Mouse (Mus musculus): Measurements from ENCODE around the gene Insyn1. TPM values are rescaled to one million over a fixed set of nuclear protein-coding genes. Genes with fewer than 3 reads are reported as not detected.
A peak's percentile ranks its signal among the peaks of the same experiment; 100 is the strongest.

The Insyn1 gene
- polyA plus RNA-seq, 1 experiment = 130 TPM

DNA sequence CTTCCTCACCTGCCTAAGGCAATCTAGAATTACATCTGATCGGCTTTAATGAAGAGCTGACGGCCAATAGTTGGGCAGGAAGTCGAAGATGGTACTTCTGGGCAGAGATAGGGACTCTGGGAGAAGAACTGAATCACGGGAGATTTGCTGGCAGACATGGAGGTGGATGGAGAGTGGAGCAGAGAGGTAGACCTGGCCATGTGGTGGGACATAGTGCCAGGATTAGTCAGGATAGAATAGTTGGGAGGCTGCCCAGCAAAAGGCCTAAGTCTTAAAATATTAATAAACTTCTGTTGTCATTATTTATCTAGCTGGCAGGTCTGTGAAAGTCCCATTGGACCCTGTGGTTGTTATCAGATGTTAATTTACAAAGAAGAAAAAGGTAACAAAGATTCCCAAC lies 36.7 kb downstream of the Insyn1 start:
- Histone ChIP-seq H3K4me1 (ENCODE audit: control insufficient read depth, insufficient read depth, low read length) (no peaks in the 10 kb centered on the region), H3K4me3 (ENCODE audit: insufficient read depth, low read length) (no peak overlapping the region), H3K27ac (ENCODE audit: insufficient read depth, low read length) (no peak overlapping the region)
- TF ChIP-seq CTCF (IDR thresholded peaks at IDR 0.05; ENCODE audit: extremely low read depth, insufficient read depth, low read length) (no peak), POLR2A (IDR thresholded peaks at IDR 0.05; ENCODE audit: extremely low read depth, insufficient read depth, low read length) (no peak)

DNA sequence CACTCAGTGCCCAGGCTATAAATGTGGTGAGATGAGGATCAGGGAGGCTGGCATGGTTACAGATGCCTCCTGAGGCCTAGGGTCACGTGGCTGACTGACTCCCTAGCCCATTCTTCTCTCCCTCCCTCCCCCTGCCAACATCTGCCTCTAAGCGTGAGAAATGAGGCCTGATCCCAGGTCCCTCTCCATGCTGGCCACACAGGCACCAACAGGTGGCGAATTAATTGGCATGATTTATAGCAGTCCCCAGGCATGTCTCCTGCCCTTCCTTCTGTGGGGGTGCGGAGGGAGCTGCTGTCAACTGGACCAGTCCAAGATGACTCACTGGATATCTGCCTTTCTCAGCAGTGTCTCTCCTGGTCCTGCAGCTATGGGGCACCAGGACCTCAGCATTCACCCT lies 39.4 kb downstream of the Insyn1 start:
- H3K27ac ChIP-seq (ENCODE audit: insufficient read depth, low read length) = no peak overlapping the region
- H3K4me1 ChIP-seq (ENCODE audit: control insufficient read depth, insufficient read depth, low read length) = no peaks in the 10 kb centered on the region
- no peak overlapping the region for H3K4me3 ChIP-seq (ENCODE audit: insufficient read depth, low read length)
- TF ChIP-seq POLR2A (IDR thresholded peaks at IDR 0.05; ENCODE audit: extremely low read depth, insufficient read depth, low read length) = no peak
- TF ChIP-seq CTCF (IDR thresholded peaks at IDR 0.05; ENCODE audit: extremely low read depth, insufficient read depth, low read length) = no peak

DNA sequence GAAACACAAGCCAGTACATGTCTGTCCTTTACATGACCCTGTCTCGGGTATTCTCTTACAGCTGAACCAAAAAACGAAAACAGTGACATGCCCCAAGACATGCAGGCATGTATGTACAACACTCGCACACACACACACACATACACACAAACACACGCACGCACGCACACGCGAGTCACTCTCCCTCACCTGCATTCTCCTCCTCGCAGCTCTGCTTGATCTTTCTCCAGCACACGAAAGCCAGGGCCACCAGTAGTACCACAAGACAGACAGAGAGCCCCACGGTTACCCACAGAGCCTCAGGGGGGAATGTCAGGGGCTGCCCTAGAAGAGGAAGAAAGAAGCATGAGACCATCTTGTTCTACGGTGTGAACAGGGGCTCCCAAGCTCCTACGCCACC lies 42.0 kb downstream of the Insyn1 start:
- no peaks in the 10 kb centered on the region for H3K4me1 ChIP-seq (ENCODE audit: control insufficient read depth, insufficient read depth, low read length)
- H3K27ac ChIP-seq (ENCODE audit: insufficient read depth, low read length) = no peak overlapping the region
- H3K4me3 ChIP-seq (ENCODE audit: insufficient read depth, low read length) = no peak overlapping the region
- TF ChIP-seq POLR2A (IDR thresholded peaks at IDR 0.05; ENCODE audit: extremely low read depth, insufficient read depth, low read length) (no peak), CTCF (IDR thresholded peaks at IDR 0.05; ENCODE audit: extremely low read depth, insufficient read depth, low read length) (no peak)

DNA sequence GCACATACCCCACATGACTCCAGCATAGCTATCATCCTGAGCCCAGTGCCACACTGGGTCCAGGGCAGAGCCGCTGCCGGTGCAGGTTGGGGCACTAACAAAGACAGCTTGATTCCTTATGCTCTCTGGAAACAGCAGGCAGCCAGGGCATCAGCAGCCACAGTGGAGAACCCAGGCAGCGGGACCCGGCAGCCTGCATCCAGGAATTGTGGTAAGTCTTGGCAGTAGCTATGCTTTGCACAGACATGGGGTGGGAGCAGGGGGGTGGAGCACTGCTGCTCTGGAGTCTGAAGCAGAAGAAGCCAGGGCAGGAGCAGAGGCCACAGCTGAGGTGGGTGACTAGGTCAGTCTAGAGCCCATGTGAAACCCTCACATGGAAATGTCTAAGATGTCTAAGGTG lies 43.8 kb downstream of the Insyn1 start:
- Histone ChIP-seq H3K27ac (ENCODE audit: insufficient read depth, low read length) (no peak overlapping the region), H3K4me1 (ENCODE audit: control insufficient read depth, insufficient read depth, low read length) (no peaks in the 10 kb centered on the region), H3K4me3 (ENCODE audit: insufficient read depth, low read length) (no peak overlapping the region)
- TF ChIP-seq CTCF (IDR thresholded peaks at IDR 0.05; ENCODE audit: extremely low read depth, insufficient read depth, low read length) (no peak), POLR2A (IDR thresholded peaks at IDR 0.05; ENCODE audit: extremely low read depth, insufficient read depth, low read length) (no peak)

DNA sequence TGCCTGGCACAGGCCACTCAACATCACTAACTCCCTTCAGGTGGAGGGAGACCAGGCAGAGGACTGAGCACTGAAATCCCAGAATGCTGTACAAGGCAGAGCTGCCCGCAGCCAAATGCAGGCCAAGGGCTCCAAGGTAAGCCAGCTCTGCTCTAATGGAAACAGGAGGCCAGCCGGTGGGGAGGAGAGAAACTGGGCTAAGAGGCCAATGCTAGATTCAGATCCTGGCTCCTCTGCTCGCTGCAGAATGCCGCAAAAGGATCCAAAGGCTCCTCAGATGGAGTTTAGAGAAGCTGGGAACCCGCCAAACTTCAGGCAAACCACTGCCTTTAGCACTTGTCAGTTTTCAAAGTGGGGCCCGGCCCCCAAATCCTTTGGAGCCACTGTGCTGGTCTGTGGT lies 44.9 kb downstream of the Insyn1 start:
- Histone ChIP-seq H3K4me1 (ENCODE audit: control insufficient read depth, insufficient read depth, low read length) (no peaks in the 10 kb centered on the region), H3K27ac (ENCODE audit: insufficient read depth, low read length) (no peak overlapping the region), H3K4me3 (ENCODE audit: insufficient read depth, low read length) (no peak overlapping the region)
- TF ChIP-seq CTCF (IDR thresholded peaks at IDR 0.05; ENCODE audit: extremely low read depth, insufficient read depth, low read length) (no peak), POLR2A (IDR thresholded peaks at IDR 0.05; ENCODE audit: extremely low read depth, insufficient read depth, low read length) (no peak)

DNA sequence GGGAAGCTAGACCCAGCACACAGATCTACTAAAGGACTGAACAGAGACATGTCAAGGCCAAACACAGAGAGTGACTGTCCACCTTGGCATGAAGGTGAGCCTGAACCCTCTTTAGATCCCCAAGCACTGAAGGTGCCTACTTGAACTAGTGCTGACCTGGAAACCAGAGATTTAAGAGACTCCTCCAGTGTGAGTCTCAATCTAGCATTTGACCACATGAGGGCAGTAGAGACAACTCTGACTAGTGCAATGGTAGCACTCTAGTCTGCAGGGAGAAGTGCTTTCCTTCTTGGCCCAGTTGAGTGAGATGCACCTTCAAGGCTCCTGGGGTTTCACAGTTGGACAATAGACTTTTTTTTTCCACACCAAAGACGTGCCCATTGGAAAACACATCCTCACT lies 46.4 kb downstream of the Insyn1 start:
- Histone ChIP-seq H3K27ac (ENCODE audit: insufficient read depth, low read length) (no peak overlapping the region), H3K4me1 (ENCODE audit: control insufficient read depth, insufficient read depth, low read length) (no peaks in the 10 kb centered on the region), H3K4me3 (ENCODE audit: insufficient read depth, low read length) (no peak overlapping the region)
- TF ChIP-seq CTCF (IDR thresholded peaks at IDR 0.05; ENCODE audit: extremely low read depth, insufficient read depth, low read length) (peak; percentile 65), POLR2A (IDR thresholded peaks at IDR 0.05; ENCODE audit: extremely low read depth, insufficient read depth, low read length) (no peak)

DNA sequence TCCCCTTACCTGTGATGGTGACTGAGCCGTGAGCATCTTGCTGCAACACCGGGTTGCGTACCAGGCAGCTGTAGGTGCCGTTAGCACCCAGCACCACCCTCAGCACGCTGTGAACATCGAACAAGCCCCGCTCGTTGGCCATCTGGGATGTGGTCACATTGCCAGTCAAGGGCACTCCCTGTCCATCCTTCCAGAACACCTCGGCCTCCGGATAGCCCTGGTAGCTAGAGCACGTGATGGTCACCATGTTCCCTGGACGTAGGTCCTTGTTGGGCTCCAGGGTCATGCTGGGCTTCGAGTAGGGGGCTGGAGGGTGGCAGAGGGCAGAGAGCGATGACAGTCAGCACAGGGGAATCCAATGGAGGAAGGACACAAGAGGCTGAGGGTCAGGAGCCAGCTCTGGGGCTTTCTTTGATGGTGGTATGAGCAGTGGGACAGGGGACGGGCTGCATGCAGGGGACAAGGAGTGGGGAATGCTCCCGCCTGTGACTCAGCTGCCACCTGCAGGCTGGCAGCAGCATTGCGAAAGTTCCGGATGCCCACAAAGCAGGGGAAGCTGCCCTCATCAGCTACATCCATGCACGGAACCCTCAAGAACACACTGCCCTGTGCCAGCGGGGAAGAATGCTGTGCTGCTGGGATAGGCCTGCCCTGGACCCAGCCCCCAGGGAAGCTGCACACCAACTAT lies 47.2 kb downstream of the Insyn1 start:
- Histone ChIP-seq H3K27ac (ENCODE audit: insufficient read depth, low read length) (no peak overlapping the region), H3K4me1 (ENCODE audit: control insufficient read depth, insufficient read depth, low read length) (no peaks in the 10 kb centered on the region), H3K4me3 (ENCODE audit: insufficient read depth, low read length) (no peak overlapping the region)
- TF ChIP-seq CTCF (IDR thresholded peaks at IDR 0.05; ENCODE audit: extremely low read depth, insufficient read depth, low read length) (peak; percentile 57), POLR2A (IDR thresholded peaks at IDR 0.05; ENCODE audit: extremely low read depth, insufficient read depth, low read length) (no peak)

DNA sequence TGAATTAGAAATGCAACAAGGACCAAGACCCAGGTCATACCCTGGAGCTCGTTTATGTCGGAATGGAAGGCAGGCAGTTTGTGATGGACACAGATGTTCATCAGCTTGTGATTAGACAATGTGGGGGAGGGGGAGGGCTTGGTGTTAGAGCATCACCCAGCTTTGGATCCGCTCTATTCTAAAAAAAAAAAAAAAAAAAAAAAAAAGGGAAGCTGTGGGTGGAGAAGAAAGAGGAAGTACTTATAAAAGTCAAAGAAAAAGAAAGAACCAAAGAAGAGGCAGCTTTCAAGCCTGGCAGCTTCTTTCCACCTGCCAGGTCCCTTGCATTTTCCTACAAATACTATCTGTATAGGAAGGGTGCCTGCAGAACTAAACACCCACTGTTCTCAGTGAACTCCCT lies 49.4 kb downstream of the Insyn1 start:
- Histone ChIP-seq H3K4me3 (ENCODE audit: insufficient read depth, low read length) (no peak overlapping the region), H3K27ac (ENCODE audit: insufficient read depth, low read length) (no peak overlapping the region)

DNA sequence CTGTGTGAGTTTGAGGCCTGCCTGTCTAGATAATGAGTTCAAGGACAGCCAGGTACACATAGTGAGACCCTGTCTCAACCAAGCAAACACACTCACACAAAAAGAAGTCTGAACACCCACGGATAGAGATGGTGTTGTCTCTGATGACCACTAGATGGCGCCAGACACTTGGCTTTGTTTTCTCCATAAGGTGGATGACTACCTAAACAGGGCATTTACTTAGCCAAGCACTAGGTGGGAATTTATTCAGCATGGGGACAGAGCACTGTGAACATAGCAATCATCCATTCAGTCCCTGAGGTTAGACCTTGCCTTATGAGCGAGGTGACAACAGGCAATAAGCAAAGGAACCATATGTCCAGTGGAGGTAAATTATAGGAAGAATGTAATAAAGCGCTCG lies 51.5 kb downstream of the Insyn1 start:
- Histone ChIP-seq H3K4me1 (ENCODE audit: control insufficient read depth, insufficient read depth, low read length) (no peaks in the 10 kb centered on the region), H3K4me3 (ENCODE audit: insufficient read depth, low read length) (no peak overlapping the region), H3K27ac (ENCODE audit: insufficient read depth, low read length) (no peak overlapping the region)
- TF ChIP-seq POLR2A (IDR thresholded peaks at IDR 0.05; ENCODE audit: extremely low read depth, insufficient read depth, low read length) = no peak
- peak; percentile 96 for TF ChIP-seq CTCF (IDR thresholded peaks at IDR 0.05; ENCODE audit: extremely low read depth, insufficient read depth, low read length)

More for the DNA sequence above, 49.4 kb downstream of the Insyn1 start:
- no peaks in the 10 kb centered on the region for H3K4me1 ChIP-seq (ENCODE audit: control insufficient read depth, insufficient read depth, low read length)
- no peak for TF ChIP-seq POLR2A (IDR thresholded peaks at IDR 0.05; ENCODE audit: extremely low read depth, insufficient read depth, low read length)
- no peak for TF ChIP-seq CTCF (IDR thresholded peaks at IDR 0.05; ENCODE audit: extremely low read depth, insufficient read depth, low read length)

DNA sequence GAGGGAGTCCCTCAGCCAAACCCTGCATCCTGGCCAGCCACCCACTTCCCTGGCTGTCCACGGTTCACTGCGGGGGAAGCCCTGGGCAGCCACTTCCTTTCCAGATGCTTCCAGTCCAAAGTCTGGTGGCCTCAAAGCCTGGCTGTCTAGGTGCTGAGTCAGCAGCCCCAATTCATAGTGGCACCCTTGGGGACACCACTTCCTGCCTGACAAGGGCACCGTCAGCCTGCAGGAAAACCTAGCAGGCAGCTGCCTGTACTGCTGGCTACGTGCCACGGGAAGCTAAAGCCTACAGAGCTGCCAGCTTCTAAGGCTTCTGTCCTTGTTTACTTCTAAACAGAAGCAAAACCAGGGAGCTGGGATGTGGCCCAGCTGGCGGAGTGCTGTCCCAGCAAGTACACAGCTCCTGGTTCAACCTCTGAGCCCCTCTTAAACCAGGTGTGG lies 53.5 kb downstream of the Insyn1 start:
- H3K4me3 ChIP-seq (ENCODE audit: insufficient read depth, low read length) = no peak overlapping the region
- TF ChIP-seq POLR2A (IDR thresholded peaks at IDR 0.05; ENCODE audit: extremely low read depth, insufficient read depth, low read length) (no peak), CTCF (IDR thresholded peaks at IDR 0.05; ENCODE audit: extremely low read depth, insufficient read depth, low read length) (no peak)
- H3K27ac ChIP-seq (ENCODE audit: insufficient read depth, low read length) = no peak overlapping the region
- no peaks in the 10 kb centered on the region for H3K4me1 ChIP-seq (ENCODE audit: control insufficient read depth, insufficient read depth, low read length)
